Mouse (Mus musculus): ENCODE results near the gene Ifitm5.

The Ifitm5 gene

GRCm38 (mm10) chr7:140960026-140960425 is 9.9 kb upstream of the Ifitm5 start:
- DNase-seq: no peak

- peak; percentile 17 for DNase-seq
Observed at GRCm38 (mm10) chr7:140959181-140959901, 9.2 kb upstream of the Ifitm5 start.

- no peak for DNase-seq
Observed at GRCm38 (mm10) chr7:140956556-140956869, 6.4 kb upstream of the Ifitm5 start.

- peak; percentile 74 for DNase-seq
Observed at GRCm38 (mm10) chr7:140955758-140956555, 5.9 kb upstream of the Ifitm5 start, which contains the start of the genes Gm45717 and Ifitm2. Gm45717 (minus strand) TSS chr7:140955937. Ifitm2 (minus strand) TSS chr7:140955987.

GRCm38 (mm10) chr7:140955342-140955741 is 5.3 kb upstream of the Ifitm5 start:
- no peak for DNase-seq

- no peak for DNase-seq
Observed at GRCm38 (mm10) chr7:140954733-140955071, 4.6 kb upstream of the Ifitm5 start.

GRCm38 (mm10) chr7:140953800-140954732 is 4.0 kb upstream of the Ifitm5 start:
- DNase-seq: no peak

- DNase-seq: no peak
Observed at GRCm38 (mm10) chr7:140953133-140953532, 3.0 kb upstream of the Ifitm5 start.

GRCm38 (mm10) chr7:140952441-140952840 is 2.4 kb upstream of the Ifitm5 start:
- no peak for DNase-seq

- DNase-seq: no peak
Observed at GRCm38 (mm10) chr7:140951765-140952164, 1.7 kb upstream of the Ifitm5 start.

- no peak for DNase-seq
Observed at GRCm38 (mm10) chr7:140951051-140951450, 960 bp upstream of the Ifitm5 start.

- DNase-seq: no peak
Observed at GRCm38 (mm10) chr7:140949255-140949654, 836 bp downstream of the Ifitm5 start.

- no peak for DNase-seq
Observed at GRCm38 (mm10) chr7:140948161-140948560, 1.9 kb downstream of the Ifitm5 start.

- DNase-seq: no peak
Observed at GRCm38 (mm10) chr7:140946980-140947379, 3.1 kb downstream of the Ifitm5 start.

- no peak for DNase-seq
Observed at GRCm38 (mm10) chr7:140946311-140946710, 3.8 kb downstream of the Ifitm5 start.

GRCm38 (mm10) chr7:140945247-140945646 is 4.8 kb downstream of the Ifitm5 start:
- no peak for DNase-seq

GRCm38 (mm10) chr7:140944236-140944635 is 5.9 kb downstream of the Ifitm5 start:
- DNase-seq: no peak

- no peak for DNase-seq
Observed at GRCm38 (mm10) chr7:140943356-140943755, 6.7 kb downstream of the Ifitm5 start.

GRCm38 (mm10) chr7:140942811-140943210 is 7.3 kb downstream of the Ifitm5 start:
- no peak for DNase-seq

- DNase-seq: no peak
Observed at GRCm38 (mm10) chr7:140942341-140942740, 7.8 kb downstream of the Ifitm5 start.

- DNase-seq: peak; percentile 56
Observed at GRCm38 (mm10) chr7:140941222-140942051, 8.7 kb downstream of the Ifitm5 start, which contains the start of gene Pgghg. Pgghg (plus strand) TSS chr7:140941391.

- no peak for DNase-seq
Observed at GRCm38 (mm10) chr7:140939669-140940171, 10.4 kb downstream of the Ifitm5 start.

Measured in right cerebral cortex, adult 18-20 months (tissue).